25 mouse cellular contexts compared by ENCODE assay signal in the genomic region with DNA sequence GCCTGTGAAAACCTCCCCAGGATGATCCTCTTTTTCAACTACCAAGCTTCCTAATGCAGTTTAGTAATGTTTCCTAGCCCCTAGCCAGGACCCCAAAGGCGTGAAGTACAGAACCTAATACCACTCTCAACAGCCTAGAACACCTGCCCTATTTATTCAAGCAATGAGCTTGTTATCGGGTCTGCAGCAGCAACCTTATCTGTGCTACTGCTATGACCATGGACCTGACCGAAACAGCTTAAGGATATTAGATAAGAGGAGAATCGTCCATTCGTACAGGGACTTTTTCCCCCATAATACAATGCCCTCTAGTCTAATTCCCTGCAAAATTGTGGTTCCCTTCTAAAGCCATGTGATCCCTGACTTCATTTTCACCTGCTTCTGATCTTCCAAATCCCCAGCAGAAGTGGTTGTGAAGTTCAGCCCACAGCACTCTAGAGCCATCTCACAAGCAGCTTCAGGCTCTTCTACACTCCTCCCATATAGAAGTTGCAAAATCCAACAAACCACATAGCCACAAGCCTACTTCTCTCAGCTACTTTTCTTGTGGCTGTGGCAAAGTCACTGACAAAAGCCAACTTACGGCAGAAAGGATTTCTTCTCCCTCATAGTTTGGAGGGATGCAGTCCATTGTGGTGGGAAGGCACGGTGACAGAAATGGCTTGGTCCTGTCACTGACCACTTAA. TPM values are rescaled to one million over a fixed set of nuclear protein-coding genes. Genes with fewer than 3 reads are reported as not detected.
DNase-seq lines count a peak whose midpoint lies in the region; ATAC-seq and TF ChIP-seq lines count a peak whose summit lies in the region.
"Had no signal": no experiment of that assay in that cellular context is flagged by ENCODE, and none has a peak within 500 bp of the region (broad histone marks: within the 10 kb centered on the region; RNA-seq: fewer than 3 reads in every experiment).

No protein-coding gene starts in this region.

- H3K9ac ChIP-seq in MEL (ENCODE audit: control insufficient read depth, low read depth, low read length, poor library complexity, severe bottlenecking) = no peak overlapping the region
- H3K9ac ChIP-seq in liver, embryonic 15.5 days = no peak overlapping the region
- H3K9ac ChIP-seq in stomach, postnatal 0 days (ENCODE audit: low read length) = no peak overlapping the region
- H3K9ac ChIP-seq in hindbrain, postnatal 0 days (replicated peaks; ENCODE audit: low read length) = no peak overlapping the region
- no peak overlapping the region for H3K9ac ChIP-seq in hindbrain, embryonic 16.5 days (ENCODE audit: low read depth, low read length)
- H3K9ac ChIP-seq: embryonic facial prominence, embryonic 13.5 days; forebrain, embryonic 12.5 days; heart, embryonic 13.5 days; hindbrain, embryonic 15.5 days had no signal

- no peak overlapping the region for H3K27ac ChIP-seq in MEL (ENCODE audit: control insufficient read depth, low read depth, low read length)
- H3K27ac ChIP-seq in liver, embryonic 15.5 days (replicated peaks) = 0 out of 2 replicates have a peak overlapping the region, but pooled peaks have one; percentile 19
- H3K27ac ChIP-seq in stomach, postnatal 0 days (replicated peaks) = no peak overlapping the region
- no peak overlapping the region for H3K27ac ChIP-seq in hindbrain, postnatal 0 days
- H3K27ac ChIP-seq in hindbrain, embryonic 16.5 days (ENCODE audit: low read depth, low read length) = no peak overlapping the region
- H3K27ac ChIP-seq: embryonic facial prominence, embryonic 13.5 days; forebrain, embryonic 12.5 days; heart, embryonic 13.5 days; hindbrain, embryonic 15.5 days had no signal

- peak; percentile 19 for DNase-seq in MEL (ENCODE audit: low read depth, low spot score)
- DNase-seq in stomach, postnatal 0 days (ENCODE audit: low spot score) = no peak
- DNase-seq in hindbrain, postnatal 0 days (ENCODE audit: low spot score) = no peak
- DNase-seq: adrenal gland, postnatal 10 days; B cell, adult 2 months; cerebellum, adult 11-12 months; cerebellum, adult 9-10 months; cerebellum, postnatal 25 days; gastrocnemius, postnatal 10 days; heart, postnatal 36 days had no signal

- H3K9me3 ChIP-seq in MEL (replicated peaks; ENCODE audit: insufficient read depth, low read length) = no peaks in the 10 kb centered on the region
- no peaks in the 10 kb centered on the region for H3K9me3 ChIP-seq in liver, embryonic 15.5 days (replicated peaks)
- H3K9me3 ChIP-seq in stomach, postnatal 0 days (ENCODE audit: control insufficient read depth, low read length) = no peaks in the 10 kb centered on the region
- no peaks in the 10 kb centered on the region for H3K9me3 ChIP-seq in hindbrain, postnatal 0 days (ENCODE audit: low read length)
- H3K9me3 ChIP-seq in hindbrain, embryonic 16.5 days (ENCODE audit: control insufficient read depth, low read length) = no peaks in the 10 kb centered on the region
- H3K9me3 ChIP-seq: embryonic facial prominence, embryonic 13.5 days; forebrain, embryonic 12.5 days; heart, embryonic 13.5 days; hindbrain, embryonic 15.5 days had no signal

- H3K79me2 ChIP-seq in MEL (ENCODE audit: control insufficient read depth, insufficient read depth, low read length, poor library complexity) = no peaks in the 10 kb centered on the region

- TF ChIP-seq EP300 in MEL (IDR thresholded peaks at IDR 0.05; ENCODE audit: low read depth in 1 of 2, low read length in 2 of 2) = peak; percentile 66 to 71; a peak in 3 of 4 replicates
- no peak for TF ChIP-seq EP300 in stomach, postnatal 0 days (optimal IDR thresholded peaks at IDR 0.05)

- no peaks in the 10 kb centered on the region; a peak in 2 of 4 replicates for H3K36me3 ChIP-seq in MEL (ENCODE audit: control insufficient read depth in 1 of 2, insufficient read depth in 2 of 2, low read length in 2 of 2)
- no peaks in the 10 kb centered on the region for H3K36me3 ChIP-seq in liver, embryonic 15.5 days (replicated peaks)
- H3K36me3 ChIP-seq in stomach, postnatal 0 days (ENCODE audit: control insufficient read depth, insufficient read depth, low read length) = no peaks in the 10 kb centered on the region
- no peaks in the 10 kb centered on the region for H3K36me3 ChIP-seq in hindbrain, postnatal 0 days (ENCODE audit: insufficient read depth, low read length)
- H3K36me3 ChIP-seq in hindbrain, embryonic 16.5 days (ENCODE audit: control insufficient read depth, insufficient read depth, low read length) = no peaks in the 10 kb centered on the region
- H3K36me3 ChIP-seq: embryonic facial prominence, embryonic 13.5 days; forebrain, embryonic 12.5 days; G1E; heart, embryonic 13.5 days; hindbrain, embryonic 15.5 days had no signal

- no peak for TF ChIP-seq RAD21 in MEL (IDR thresholded peaks at IDR 0.05; ENCODE audit: low read depth, low read length)

- no peak for TF ChIP-seq CTCF in MEL (IDR thresholded peaks at IDR 0.05 in 2 of 3, conservative IDR thresholded peaks at IDR 0.05 in 1 of 3; ENCODE audit: control insufficient read depth in 1 of 3, insufficient read depth in 1 of 3, low read depth in 2 of 3, low read length in 3 of 3, poor library complexity in 1 of 3, severe bottlenecking in 1 of 3)
- TF ChIP-seq CTCF in stomach, postnatal 0 days (IDR thresholded peaks at IDR 0.05; ENCODE audit: low read depth) = no peak
- no peak for TF ChIP-seq CTCF in hindbrain, postnatal 0 days (IDR thresholded peaks at IDR 0.05; ENCODE audit: low read depth)

- WGBS in liver, embryonic 15.5 days (ENCODE audit: insufficient replicate concordance) = 36% methylated on average over 7 of the region's 7 CpGs
- WGBS in stomach, postnatal 0 days = 73% methylated on average over 7 of the region's 7 CpGs
- WGBS in hindbrain, postnatal 0 days = 87% methylated on average over 7 of the region's 7 CpGs
- WGBS in hindbrain, embryonic 16.5 days = 89% methylated on average over 7 of the region's 7 CpGs

- H3K4me3 ChIP-seq in MEL (ENCODE audit: control insufficient read depth in 1 of 2, insufficient read depth in 1 of 2, low read depth in 2 of 2, low read length in 2 of 2) = no peak overlapping the region
- no peak overlapping the region for H3K4me3 ChIP-seq in liver, embryonic 15.5 days (replicated peaks)
- no peak overlapping the region for H3K4me3 ChIP-seq in stomach, postnatal 0 days (ENCODE audit: low read depth, low read length)
- H3K4me3 ChIP-seq in hindbrain, postnatal 0 days (ENCODE audit: low read length) = no peak overlapping the region
- H3K4me3 ChIP-seq in hindbrain, embryonic 16.5 days (ENCODE audit: low read length) = no peak overlapping the region
- H3K4me3 ChIP-seq: embryonic facial prominence, embryonic 13.5 days; forebrain, embryonic 12.5 days; heart, embryonic 13.5 days; hindbrain, embryonic 15.5 days had no signal

- no peaks in the 10 kb centered on the region; a peak in 2 of 4 replicates for H3K27me3 ChIP-seq in MEL (ENCODE audit: control insufficient read depth in 1 of 2, insufficient read depth in 2 of 2, low read length in 2 of 2)
- H3K27me3 ChIP-seq in liver, embryonic 15.5 days = no peaks in the 10 kb centered on the region
- no peaks in the 10 kb centered on the region for H3K27me3 ChIP-seq in stomach, postnatal 0 days (ENCODE audit: control insufficient read depth, insufficient read depth, low read length)
- H3K27me3 ChIP-seq in hindbrain, postnatal 0 days (ENCODE audit: insufficient read depth, low read length) = no peaks in the 10 kb centered on the region
- H3K27me3 ChIP-seq in hindbrain, embryonic 16.5 days (replicated peaks; ENCODE audit: control insufficient read depth, insufficient read depth, low read length) = no peaks in the 10 kb centered on the region
- H3K27me3 ChIP-seq: embryonic facial prominence, embryonic 13.5 days; forebrain, embryonic 12.5 days; heart, embryonic 13.5 days; hindbrain, embryonic 15.5 days had no signal

- no peak for TF ChIP-seq POLR2A in MEL (IDR thresholded peaks at IDR 0.05; ENCODE audit: control insufficient read depth in 1 of 2, insufficient read depth in 1 of 2, low read depth in 1 of 2, low read length in 2 of 2, poor library complexity in 1 of 2)

- H3K4me1 ChIP-seq in MEL (ENCODE audit: control insufficient read depth in 1 of 2, insufficient read depth in 2 of 2, low read length in 2 of 2) = peaks cover 5 to 9% of the 10 kb centered on the region in 2 experiments; a peak in 3 of 4 replicates
- peaks cover 25% of the 10 kb centered on the region for H3K4me1 ChIP-seq in liver, embryonic 15.5 days (replicated peaks)
- H3K4me1 ChIP-seq in stomach, postnatal 0 days (replicated peaks; ENCODE audit: control insufficient read depth, insufficient read depth) = no peaks in the 10 kb centered on the region
- no peaks in the 10 kb centered on the region for H3K4me1 ChIP-seq in hindbrain, postnatal 0 days (ENCODE audit: insufficient read depth, low read length)
- no peaks in the 10 kb centered on the region for H3K4me1 ChIP-seq in hindbrain, embryonic 16.5 days (ENCODE audit: control insufficient read depth, insufficient read depth, low read depth, low read length)
- H3K4me1 ChIP-seq: embryonic facial prominence, embryonic 13.5 days; forebrain, embryonic 12.5 days; heart, embryonic 13.5 days; hindbrain, embryonic 15.5 days had no signal

- H3K4me2 ChIP-seq in liver, embryonic 15.5 days = peak overlapping the region; percentile 18; the same call in 1 of the 2 replicates
- no peak overlapping the region for H3K4me2 ChIP-seq in stomach, postnatal 0 days (replicated peaks; ENCODE audit: low read depth)
- no peak overlapping the region for H3K4me2 ChIP-seq in hindbrain, postnatal 0 days (ENCODE audit: low read depth, low read length)
- no peak overlapping the region for H3K4me2 ChIP-seq in hindbrain, embryonic 16.5 days (ENCODE audit: low read length)
- H3K4me2 ChIP-seq: embryonic facial prominence, embryonic 13.5 days; forebrain, embryonic 12.5 days; heart, embryonic 13.5 days; hindbrain, embryonic 15.5 days had no signal

- peak; percentile 46; the same call in 1 of the 2 replicates for ATAC-seq in granulocyte monocyte progenitor cell, adult 5-6 weeks (replicated peaks; ENCODE audit: poor library complexity, severe bottlenecking)
- peak; percentile 91 for ATAC-seq in liver, embryonic 15.5 days (ENCODE audit: insufficient read depth)
- ATAC-seq in stomach, postnatal 0 days (ENCODE audit: low FRiP score, low TSS enrichment) = no peak
- no peak for ATAC-seq in hindbrain, postnatal 0 days
- ATAC-seq in hindbrain, embryonic 16.5 days = no peak
- ATAC-seq: CD4-positive, CD25-positive, alpha-beta regulatory T cell, adult 4 months; forebrain, embryonic 16.5 days had no signal

RNA-seq across cellular contexts. Expression of a gene that starts 49.5 kb away (rescaled TPM):
- total RNA-seq in MEL (2012; rRNA removed) = not detected in 2 replicates
- not detected for polyA plus RNA-seq in MEL (2012; ENCODE audit: insufficient read depth in 1 of 2, insufficient read length in 2 of 2, low read depth in 1 of 2, low replicate concordance in 2 of 2, missing spikeins in 1 of 2)
- not detected in 2 replicates for total RNA-seq in granulocyte monocyte progenitor cell, adult 5-6 weeks (2014; fragmentation: Nextera tagmentation)
- not detected in 2 replicates for total RNA-seq in granulocyte monocyte progenitor cell, adult 5-6 weeks (2017)
- polyA plus RNA-seq in liver, embryonic 15.5 days (2015; fragmentation: Nextera tagmentation; extraction: Ambion mirVana) = not detected in 2 replicates
- not detected in 2 replicates for polyA plus RNA-seq in stomach, postnatal 0 days (2015; fragmentation: Nextera tagmentation; extraction: Ambion mirVana)
- not detected in 2 replicates for total RNA-seq in hindbrain, postnatal 0 days (2014; rRNA removed)
- polyA plus RNA-seq in hindbrain, postnatal 0 days (2015; fragmentation: Nextera tagmentation; extraction: Ambion mirVana) = 0.25 TPM in 1 of 2 replicates, not detected in the other
- not detected in 2 replicates for polyA plus RNA-seq in hindbrain, embryonic 16.5 days (2015; fragmentation: Nextera tagmentation; extraction: Ambion mirVana)
- total RNA-seq: adrenal gland, postnatal 10 days; G1E; gastrocnemius, postnatal 10 days; gastrocnemius, postnatal 4 days; heart, adult 8-10 months; heart, postnatal 36 days had no signal
- polyA plus RNA-seq: CD4-positive, CD25-positive, alpha-beta regulatory T cell, adult 4 months; embryonic facial prominence, embryonic 13.5 days; forebrain, embryonic 12.5 days; forebrain, embryonic 16.5 days; frontal cortex, adult 2 months; G1E; heart, embryonic 13.5 days; heart, postnatal 0 days; hindbrain, embryonic 11.5 days; hindbrain, embryonic 15.5 days had no signal

Comparison
In these comparisons a context has a peak if more than half of its experiments do, and no peak if none do; other contexts are left out.
1. ATAC-seq: peak in granulocyte monocyte progenitor cell, adult 5-6 weeks (single experiment) and liver, embryonic 15.5 days (single experiment); none in stomach, postnatal 0 days (single experiment), hindbrain, postnatal 0 days (single experiment) and hindbrain, embryonic 16.5 days (single experiment).